Mouse (Mus musculus): ENCODE measurements around the gene Lgmn.

GRCm38 (mm10) chr12:102382180-102382579, 57.4 kb downstream of the Lgmn start:
- TF ChIP-seq CTCF (IDR thresholded peaks at IDR 0.05; ENCODE audit: extremely low read depth, insufficient read length, insufficient replicate concordance, low read depth, low read length) = no peak
- no peak for TF ChIP-seq POLR2A (IDR thresholded peaks at IDR 0.05; ENCODE audit: low read depth, low read length)
